Mouse (Mus musculus): ENCODE data around the gene Ogt. TPM values are rescaled to one million over a fixed set of nuclear protein-coding genes. Genes with fewer than 3 reads are reported as not detected.

Ogt gene
- total RNA-seq (2012; rRNA removed) = 76.5 and 99.5 TPM in 2 replicates

- peak; percentile 71 for DNase-seq (ENCODE audit: low read depth, low spot score)
- Histone ChIP-seq H3K4me1 (ENCODE audit: control insufficient read depth in 2 of 2, insufficient read depth in 2 of 2, low read length in 2 of 2, poor library complexity in 1 of 2) (peaks cover 1 to 14% of the 10 kb centered on the region in 2 experiments; a peak in 3 of 4 replicates), H3K9me3 (ENCODE audit: control insufficient read depth, insufficient read depth, low read depth, low read length) (no peaks in the 10 kb centered on the region), H3K36me3 (ENCODE audit: control insufficient read depth, insufficient read depth, low read length, poor library complexity, severe bottlenecking) (peaks cover 3% of the 10 kb centered on the region; the same call in 1 of the 2 replicates), H3K4me3 (ENCODE audit: insufficient read depth in 1 of 2, low read depth in 1 of 2, low read length in 2 of 2, poor library complexity in 1 of 2, severe bottlenecking in 1 of 2) (peak within 1 kb of the TSS; percentile 84 to 88), H3K9ac (ENCODE audit: insufficient read depth, low read depth, low read length, poor library complexity, severe bottlenecking) (peak within 1 kb of the TSS; percentile 91), H3K27ac (ENCODE audit: insufficient read depth, low read depth, low read length, poor library complexity, severe bottlenecking) (peak within 1 kb of the TSS; percentile 88)
- in situ Hi-C loops (cut with MboI; ENCODE audit: low sequenced_read_pairs in 2 of 2, unreplicated experiment in 2 of 2) = no loop called here
- TF ChIP-seq MAFK (IDR thresholded peaks at IDR 0.05; ENCODE audit: insufficient read depth, low read depth, low read length) (peak; percentile 19; the same call in 1 of the 2 replicates), HCFC1 (IDR thresholded peaks at IDR 0.05; ENCODE audit: borderline replicate concordance, insufficient read depth, low read length) (no peak), ZNF384 (IDR thresholded peaks at IDR 0.05; ENCODE audit: low read depth, low read length) (peak; percentile 95), CHD2 (IDR thresholded peaks at IDR 0.05; ENCODE audit: low read depth, low read length) (peak; percentile 93), ZC3H11A (IDR thresholded peaks at IDR 0.05; ENCODE audit: borderline replicate concordance, low read depth, low read length) (no peak)
Measured at GRCm38 (mm10) chrX:101639741-101640166, at the start of gene Ogt. Ogt (plus strand) TSS chrX:101640060.

GRCm38 (mm10) chrX:101616183-101616582 is 23.7 kb upstream of the Ogt start:
- in situ Hi-C loops (cut with MboI; ENCODE audit: low sequenced_read_pairs in 2 of 2, unreplicated experiment in 2 of 2) = no loop called here
- Histone ChIP-seq H3K27ac (ENCODE audit: insufficient read depth, low read depth, low read length, poor library complexity, severe bottlenecking) (no peak overlapping the region), H3K36me3 (ENCODE audit: control insufficient read depth, insufficient read depth, low read length, poor library complexity, severe bottlenecking) (no peaks in the 10 kb centered on the region), H3K4me1 (ENCODE audit: control insufficient read depth in 2 of 2, insufficient read depth in 2 of 2, low read length in 2 of 2, poor library complexity in 1 of 2) (no peaks in the 10 kb centered on the region), H3K9me3 (ENCODE audit: control insufficient read depth, insufficient read depth, low read depth, low read length) (no peaks in the 10 kb centered on the region), H3K4me3 (ENCODE audit: insufficient read depth in 1 of 2, low read depth in 1 of 2, low read length in 2 of 2, poor library complexity in 1 of 2, severe bottlenecking in 1 of 2) (no peak overlapping the region), H3K9ac (ENCODE audit: insufficient read depth, low read depth, low read length, poor library complexity, severe bottlenecking) (no peak overlapping the region)
- TF ChIP-seq MAFK (IDR thresholded peaks at IDR 0.05; ENCODE audit: insufficient read depth, low read depth, low read length) = no peak
- TF ChIP-seq ZNF384 (IDR thresholded peaks at IDR 0.05; ENCODE audit: low read depth, low read length) = no peak
- no peak for TF ChIP-seq ZC3H11A (IDR thresholded peaks at IDR 0.05; ENCODE audit: borderline replicate concordance, low read depth, low read length)
- no peak for TF ChIP-seq CHD2 (IDR thresholded peaks at IDR 0.05; ENCODE audit: low read depth, low read length)
- TF ChIP-seq HCFC1 (IDR thresholded peaks at IDR 0.05; ENCODE audit: borderline replicate concordance, insufficient read depth, low read length) = no peak
- DNase-seq (ENCODE audit: low read depth, low spot score) = no peak

- Histone ChIP-seq H3K36me3 (ENCODE audit: control insufficient read depth, insufficient read depth, low read length, poor library complexity, severe bottlenecking) (no peaks in the 10 kb centered on the region), H3K4me1 (ENCODE audit: control insufficient read depth in 2 of 2, insufficient read depth in 2 of 2, low read length in 2 of 2, poor library complexity in 1 of 2) (no peaks in the 10 kb centered on the region), H3K27ac (ENCODE audit: insufficient read depth, low read depth, low read length, poor library complexity, severe bottlenecking) (no peak overlapping the region), H3K9me3 (ENCODE audit: control insufficient read depth, insufficient read depth, low read depth, low read length) (no peaks in the 10 kb centered on the region), H3K4me3 (ENCODE audit: insufficient read depth in 1 of 2, low read depth in 1 of 2, low read length in 2 of 2, poor library complexity in 1 of 2, severe bottlenecking in 1 of 2) (no peak overlapping the region), H3K9ac (ENCODE audit: insufficient read depth, low read depth, low read length, poor library complexity, severe bottlenecking) (no peak overlapping the region)
- TF ChIP-seq ZNF384 (IDR thresholded peaks at IDR 0.05; ENCODE audit: low read depth, low read length) (no peak), MAFK (IDR thresholded peaks at IDR 0.05; ENCODE audit: insufficient read depth, low read depth, low read length) (no peak), ZC3H11A (IDR thresholded peaks at IDR 0.05; ENCODE audit: borderline replicate concordance, low read depth, low read length) (no peak), CHD2 (IDR thresholded peaks at IDR 0.05; ENCODE audit: low read depth, low read length) (no peak), HCFC1 (IDR thresholded peaks at IDR 0.05; ENCODE audit: borderline replicate concordance, insufficient read depth, low read length) (no peak)
- DNase-seq (ENCODE audit: low read depth, low spot score) = no peak
- in situ Hi-C loops (cut with MboI; ENCODE audit: low sequenced_read_pairs in 2 of 2, unreplicated experiment in 2 of 2) = no loop called here
Measured at GRCm38 (mm10) chrX:101617889-101618288, 22.0 kb upstream of the Ogt start.

- H3K4me3 ChIP-seq (ENCODE audit: insufficient read depth in 1 of 2, low read depth in 1 of 2, low read length in 2 of 2, poor library complexity in 1 of 2, severe bottlenecking in 1 of 2) = no peak overlapping the region
- TF ChIP-seq HCFC1 (IDR thresholded peaks at IDR 0.05; ENCODE audit: borderline replicate concordance, insufficient read depth, low read length) = no peak
- no peak for TF ChIP-seq ZC3H11A (IDR thresholded peaks at IDR 0.05; ENCODE audit: borderline replicate concordance, low read depth, low read length)
- TF ChIP-seq CHD2 (IDR thresholded peaks at IDR 0.05; ENCODE audit: low read depth, low read length) = no peak
- no peak for TF ChIP-seq ZNF384 (IDR thresholded peaks at IDR 0.05; ENCODE audit: low read depth, low read length)
- no peak for TF ChIP-seq MAFK (IDR thresholded peaks at IDR 0.05; ENCODE audit: insufficient read depth, low read depth, low read length)
- H3K4me1 ChIP-seq (ENCODE audit: control insufficient read depth in 2 of 2, insufficient read depth in 2 of 2, low read length in 2 of 2, poor library complexity in 1 of 2) = no peaks in the 10 kb centered on the region
- DNase-seq (ENCODE audit: low read depth, low spot score) = no peak
- no peak overlapping the region for H3K9ac ChIP-seq (ENCODE audit: insufficient read depth, low read depth, low read length, poor library complexity, severe bottlenecking)
- no peaks in the 10 kb centered on the region for H3K9me3 ChIP-seq (ENCODE audit: control insufficient read depth, insufficient read depth, low read depth, low read length)
- no peaks in the 10 kb centered on the region for H3K36me3 ChIP-seq (ENCODE audit: control insufficient read depth, insufficient read depth, low read length, poor library complexity, severe bottlenecking)
- in situ Hi-C loops (cut with MboI; ENCODE audit: low sequenced_read_pairs in 2 of 2, unreplicated experiment in 2 of 2) = no loop called here
- peak overlapping the region; percentile 50; the same call in 1 of the 2 replicates for H3K27ac ChIP-seq (ENCODE audit: insufficient read depth, low read depth, low read length, poor library complexity, severe bottlenecking)
Measured at GRCm38 (mm10) chrX:101620317-101620716, 19.5 kb upstream of the Ogt start.
